Mouse (Mus musculus) liver, embryonic 14.5 days (tissue): ENCODE measurements around the gene Asf1b.

Experiments used
- CTCF ChIP-seq: IDR thresholded peaks from 2 replicates; pipeline ENCODE4 v1.5.1; 2016; ENCODE audit warnings: antibody characterized with exemption, low read depth, control low read depth
- EP300 ChIP-seq: IDR thresholded peaks from 2 replicates; pipeline ENCODE4 v1.6.1; 2016; ENCODE audit warnings: antibody characterized with exemption, low read depth

- TF ChIP-seq CTCF (no peak), EP300 (no peak)
Observed at GRCm38 (mm10) chr8:83908583-83908982, 46.7 kb upstream of the Asf1b start.
